Mouse (Mus musculus) neural tube, embryonic 14.5 days (tissue): ENCODE results near the gene Aldh4a1. TPM values are rescaled to one million over a fixed set of nuclear protein-coding genes. Genes with fewer than 3 reads are reported as not detected.

ENCODE experiments used
- ATAC-seq: fragments of 200-750 bp; cut with Nextera tagmentation; 2 replicates; pipeline ENCODE4 v1.8.0; 2017; ENCODE audit warnings: low read depth, mild to moderate bottlenecking, moderate TSS enrichment, moderate library complexity
- H3K27ac ChIP-seq: fragments of 300-500 bp; sonication (generic); 2 replicates; pipeline ENCODE4 v1.5.1; 2014; ENCODE audit warnings: low read depth, mild to moderate bottlenecking, control low read depth, low read length, moderate library complexity, mixed read lengths
- H3K27me3 ChIP-seq: fragments of 300-500 bp; sonication (generic); 2 replicates; pipeline ENCODE4 v1.6.1; 2014; ENCODE audit warnings: low read length; ENCODE audit not compliant: control insufficient read depth, insufficient read depth
- H3K36me3 ChIP-seq: fragments of 300-500 bp; sonication (generic); 2 replicates; pipeline ENCODE4 v1.6.1; 2014; ENCODE audit warnings: low read length, mixed read lengths; ENCODE audit not compliant: control insufficient read depth, insufficient read depth
- H3K4me1 ChIP-seq: fragments of 300-500 bp; sonication (generic); 2 replicates; pipeline ENCODE4 v1.6.1; 2014; ENCODE audit warnings: low read length; ENCODE audit not compliant: control insufficient read depth, insufficient read depth
- H3K4me2 ChIP-seq: fragments of 300-500 bp; sonication (generic); 2 replicates; pipeline ENCODE4 v1.6.1; 2014; ENCODE audit warnings: mild to moderate bottlenecking, low read depth, low read length, control low read depth
- H3K4me3 ChIP-seq: fragments of 300-500 bp; sonication (generic); 2 replicates; pipeline ENCODE4 v1.5.1; 2014; ENCODE audit warnings: low read depth, low read length, control low read depth, mixed read lengths
- H3K9ac ChIP-seq: fragments of 300-500 bp; sonication (generic); replicated peaks from 2 replicates; pipeline ENCODE4 v1.6.1; 2014; ENCODE audit warnings: low read depth, mild to moderate bottlenecking, control low read depth, low read length, mixed read lengths
- H3K9me3 ChIP-seq: fragments of 300-500 bp; sonication (generic); 2 replicates; pipeline ENCODE4 v1.6.1; 2016; ENCODE audit warnings: low read length; ENCODE audit not compliant: control insufficient read depth
- WGBS: fragments of 180-500 bp; shearing (Covaris S2); extraction: QIAGEN DNeasy Blood & Tissue Kit; methylation state at CpG from one replicate; pipeline ENCODE4 v1.1.7; 2014; 5-methylcytosine and 5-hydroxymethylcytosine counted together
- polyA plus RNA-seq: library from polyadenylated mRNA; unstranded; fragments of >200 nt; fragmentation: Nextera tagmentation; extraction: Ambion mirVana; gene quantifications from 2 replicates; pipeline ENCODE4 v1.2.1, GENCODE M21; 2014

Aldh4a1 gene
- polyA plus RNA-seq, 1 experiment from 2014 or later, result 13.5 TPM

GRCm38 (mm10) chr4:139597286-139598284, 25.1 kb upstream of the Aldh4a1 start:
- Histone ChIP-seq H3K36me3 (no peaks in the 10 kb centered on the region), H3K27me3 (no peaks in the 10 kb centered on the region), H3K27ac (peak overlapping the region; percentile 83), H3K4me3 (no peak overlapping the region), H3K9me3 (no peaks in the 10 kb centered on the region), H3K9ac (peak overlapping the region; percentile 11; the same call in 1 of the 2 replicates), H3K4me2 (peak overlapping the region; percentile 20; the same call in 1 of the 2 replicates), H3K4me1 (peaks cover 50% of the 10 kb centered on the region)
- 57% methylated on average over 20 of the region's 20 CpGs for WGBS
- no peak for ATAC-seq

- Histone ChIP-seq H3K4me1 (peaks cover 50% of the 10 kb centered on the region), H3K27ac (peak overlapping the region; percentile 83), H3K9ac (0 out of 2 replicates have a peak overlapping the region, but pooled peaks have one; percentile 12), H3K9me3 (no peaks in the 10 kb centered on the region), H3K4me2 (peak overlapping the region; percentile 20; the same call in 1 of the 2 replicates), H3K36me3 (no peaks in the 10 kb centered on the region), H3K27me3 (no peaks in the 10 kb centered on the region), H3K4me3 (no peak overlapping the region)
- 25% methylated on average over 13 of the region's 13 CpGs for WGBS
- no peak for ATAC-seq
These were observed 24.3 kb upstream of the Aldh4a1 start for GRCm38 (mm10) chr4:139598356-139598755.

GRCm38 (mm10) chr4:139598950-139599518, 23.6 kb upstream of the Aldh4a1 start:
- Histone ChIP-seq H3K4me1 (peaks cover 50% of the 10 kb centered on the region), H3K4me3 (no peak overlapping the region), H3K4me2 (peak overlapping the region; percentile 38), H3K27ac (peak overlapping the region; percentile 83), H3K27me3 (no peaks in the 10 kb centered on the region), H3K9me3 (no peaks in the 10 kb centered on the region), H3K9ac (peak overlapping the region; percentile 37; the same call in 1 of the 2 replicates), H3K36me3 (no peaks in the 10 kb centered on the region)
- ATAC-seq, result peak; percentile 26; the same call in 1 of the 2 replicates
- WGBS, result under 1% methylated on average over 12 of the region's 12 CpGs

GRCm38 (mm10) chr4:139601519-139602356, 20.9 kb upstream of the Aldh4a1 start:
- H3K27ac ChIP-seq, result no peak overlapping the region
- H3K4me3 ChIP-seq, result no peak overlapping the region
- no peak overlapping the region for H3K4me2 ChIP-seq
- 57% methylated on average over 7 of the region's 7 CpGs for WGBS
- no peaks in the 10 kb centered on the region for H3K27me3 ChIP-seq
- ATAC-seq, result no peak
- peaks cover 31% of the 10 kb centered on the region for H3K4me1 ChIP-seq
- H3K36me3 ChIP-seq, result no peaks in the 10 kb centered on the region
- no peak overlapping the region for H3K9ac ChIP-seq
- H3K9me3 ChIP-seq, result no peaks in the 10 kb centered on the region

GRCm38 (mm10) chr4:139602357-139603244, 20.1 kb upstream of the Aldh4a1 start, which contains the start of gene Gm21969:
TSS of gene Gm21969 (plus strand) at chr4:139603186.
- no peak for ATAC-seq
- Histone ChIP-seq H3K27me3 (no peaks in the 10 kb centered on the region), H3K4me2 (no peak within 1 kb of the TSS), H3K4me3 (no peak within 1 kb of the TSS), H3K27ac (no peak within 1 kb of the TSS), H3K36me3 (peaks cover 8% of the 10 kb centered on the region; the same call in 1 of the 2 replicates), H3K9me3 (no peaks in the 10 kb centered on the region), H3K9ac (no peak within 1 kb of the TSS), H3K4me1 (peaks cover 22% of the 10 kb centered on the region)
- 59% methylated on average over 14 of the region's 14 CpGs for WGBS

GRCm38 (mm10) chr4:139605216-139605615, 17.4 kb upstream of the Aldh4a1 start:
- no peak overlapping the region for H3K9ac ChIP-seq
- no peak overlapping the region for H3K4me3 ChIP-seq
- no peaks in the 10 kb centered on the region for H3K9me3 ChIP-seq
- H3K36me3 ChIP-seq, result peaks cover 8% of the 10 kb centered on the region; the same call in 1 of the 2 replicates
- no peaks in the 10 kb centered on the region for H3K4me1 ChIP-seq
- WGBS, result 88% methylated on average over 11 of the region's 11 CpGs
- H3K4me2 ChIP-seq, result no peak overlapping the region
- H3K27me3 ChIP-seq, result no peaks in the 10 kb centered on the region
- H3K27ac ChIP-seq, result no peak overlapping the region
- ATAC-seq, result no peak

- no peak overlapping the region for H3K4me2 ChIP-seq
- 92% methylated on average over 5 of the region's 5 CpGs for WGBS
These were observed 15.9 kb upstream of the Aldh4a1 start for GRCm38 (mm10) chr4:139606732-139607131.

GRCm38 (mm10) chr4:139608975-139609374, 13.7 kb upstream of the Aldh4a1 start:
- 82% methylated on average over 4 of the region's 4 CpGs for WGBS
- no peak overlapping the region for H3K27ac ChIP-seq
- no peak overlapping the region for H3K4me3 ChIP-seq
- peaks cover 20% of the 10 kb centered on the region; the same call in 1 of the 2 replicates for H3K36me3 ChIP-seq
- H3K4me2 ChIP-seq, result no peak overlapping the region
- no peak overlapping the region for H3K9ac ChIP-seq
- no peak for ATAC-seq
- no peaks in the 10 kb centered on the region for H3K9me3 ChIP-seq
- no peaks in the 10 kb centered on the region for H3K27me3 ChIP-seq
- no peaks in the 10 kb centered on the region for H3K4me1 ChIP-seq

More at GRCm38 (mm10) chr4:139606732-139607131, 15.9 kb upstream of the Aldh4a1 start:
- H3K27ac ChIP-seq, result no peak overlapping the region
- ATAC-seq, result no peak
- H3K4me1 ChIP-seq, result no peaks in the 10 kb centered on the region
- H3K36me3 ChIP-seq, result peaks cover 8% of the 10 kb centered on the region; the same call in 1 of the 2 replicates
- no peak overlapping the region for H3K4me3 ChIP-seq
- no peaks in the 10 kb centered on the region for H3K27me3 ChIP-seq
- no peak overlapping the region for H3K9ac ChIP-seq
- H3K9me3 ChIP-seq, result no peaks in the 10 kb centered on the region
